Mouse (Mus musculus) liver, embryonic 11.5 days (tissue): ENCODE measurements around the gene Rasl11b. TPM values are rescaled to one million over a fixed set of nuclear protein-coding genes. Genes with fewer than 3 reads are reported as not detected.
A peak's percentile ranks its signal among the peaks of the same experiment; 100 is the strongest.

Experiments used
- ATAC-seq: fragments of 200-750 bp; cut with Nextera tagmentation; replicated peaks from 2 replicates; pipeline ENCODE4 v1.8.0; 2017; ENCODE audit warnings: moderate number of reproducible peaks, mild to moderate bottlenecking, moderate TSS enrichment, moderate library complexity; ENCODE audit not compliant: low FRiP score
- DNase-seq: peaks from one replicate; pipeline ENCODE4 v3.0.0-alpha.2; 2017; ENCODE audit warnings: low spot score
- H3K27ac ChIP-seq: fragments of 300-500 bp; sonication (generic); 2 replicates; pipeline ENCODE4 v1.5.1; 2014; ENCODE audit warnings: mild to moderate bottlenecking, low read depth, low read length, control low read depth
- H3K27me3 ChIP-seq: fragments of 300-500 bp; sonication (generic); replicated peaks from 2 replicates; pipeline ENCODE4 v1.6.1; 2014; ENCODE audit warnings: low read length, mixed read lengths; ENCODE audit not compliant: control insufficient read depth, insufficient read depth
- H3K36me3 ChIP-seq: fragments of 300-500 bp; sonication (generic); 2 replicates; pipeline ENCODE4 v1.6.1; 2014; ENCODE audit warnings: mild to moderate bottlenecking, low read length, moderate library complexity, mixed read lengths; ENCODE audit not compliant: control insufficient read depth, insufficient read depth
- H3K4me1 ChIP-seq: fragments of 300-500 bp; sonication (generic); replicated peaks from 2 replicates; pipeline ENCODE4 v1.6.1; 2014; ENCODE audit warnings: low read length, mixed read lengths; ENCODE audit not compliant: control insufficient read depth, insufficient read depth
- H3K4me2 ChIP-seq: fragments of 300-500 bp; sonication (generic); 2 replicates; pipeline ENCODE4 v1.6.1; 2014; ENCODE audit warnings: mild to moderate bottlenecking, control low read depth, moderate library complexity
- H3K4me3 ChIP-seq: fragments of 300-500 bp; sonication (generic); 2 replicates; pipeline ENCODE4 v1.5.1; 2014; ENCODE audit warnings: low read depth, low read length, control low read depth
- H3K9ac ChIP-seq: fragments of 300-500 bp; sonication (generic); 2 replicates; pipeline ENCODE4 v1.6.1; 2014; ENCODE audit warnings: low read depth, low read length, control low read depth
- H3K9me3 ChIP-seq: fragments of 300-500 bp; sonication (generic); 2 replicates; pipeline ENCODE4 v1.6.1; 2016; ENCODE audit warnings: low read length, inconsistent platforms, mixed read lengths; ENCODE audit not compliant: control insufficient read depth
- WGBS: fragments of 180-500 bp; shearing (Covaris S2); extraction: QIAGEN DNeasy Blood & Tissue Kit; methylation state at CpG from one replicate; pipeline ENCODE4 v1.1.7; 2014; 5-methylcytosine and 5-hydroxymethylcytosine counted together
- polyA plus RNA-seq: library from polyadenylated mRNA; unstranded; fragments of >200 nt; fragmentation: Nextera tagmentation; extraction: Ambion mirVana; gene quantifications from 2 replicates; pipeline ENCODE4 v1.2.1, GENCODE M21; 2014

Rasl11b gene
- 13.9 and 14.7 TPM in 2 replicates for polyA plus RNA-seq

GRCm38 (mm10) chr5:74194841-74195613 lies at the start of gene Rasl11b:
Gene Rasl11b, plus strand, starts transcription at chr5:74195286.
- H3K27ac ChIP-seq, result peak within 1 kb of the TSS; percentile 59
- H3K27me3 ChIP-seq, result peaks cover 4% of the 10 kb centered on the region; the same call in 1 of the 2 replicates
- H3K36me3 ChIP-seq, result peaks cover 5% of the 10 kb centered on the region; the same call in 1 of the 2 replicates
- peaks cover 23% of the 10 kb centered on the region for H3K4me1 ChIP-seq
- peak; percentile 91 for DNase-seq
- WGBS, result under 1% methylated on average over 82 of the region's 82 CpGs
- peak within 1 kb of the TSS; percentile 99 for H3K4me2 ChIP-seq
- no peaks in the 10 kb centered on the region for H3K9me3 ChIP-seq
- H3K9ac ChIP-seq, result peak within 1 kb of the TSS; percentile 86
- ATAC-seq, result peak; percentile 96
- H3K4me3 ChIP-seq, result peak within 1 kb of the TSS; percentile 88

GRCm38 (mm10) chr5:74147631-74148030 lies 47.5 kb upstream of the Rasl11b start:
- no peaks in the 10 kb centered on the region for H3K9me3 ChIP-seq
- peaks cover 18% of the 10 kb centered on the region for H3K4me1 ChIP-seq
- no peak for DNase-seq
- WGBS, result 77% methylated on average over 10 of the region's 10 CpGs
- H3K9ac ChIP-seq, result no peak overlapping the region
- H3K4me2 ChIP-seq, result no peak overlapping the region
- no peaks in the 10 kb centered on the region for H3K27me3 ChIP-seq
- H3K27ac ChIP-seq, result no peak overlapping the region
- no peaks in the 10 kb centered on the region for H3K36me3 ChIP-seq
- H3K4me3 ChIP-seq, result no peak overlapping the region
- no peak for ATAC-seq

- Histone ChIP-seq H3K4me1 (peaks cover under 1% of the 10 kb centered on the region; the same call in 1 of the 2 replicates), H3K36me3 (no peaks in the 10 kb centered on the region), H3K4me2 (no peak overlapping the region), H3K9ac (no peak overlapping the region), H3K4me3 (no peak overlapping the region), H3K27me3 (no peaks in the 10 kb centered on the region), H3K27ac (no peak overlapping the region), H3K9me3 (no peaks in the 10 kb centered on the region)
- ATAC-seq, result no peak
- 86% methylated on average over 6 of the region's 6 CpGs for WGBS
- no peak for DNase-seq
Observed at GRCm38 (mm10) chr5:74149975-74150374, 45.1 kb upstream of the Rasl11b start.

- H3K9me3 ChIP-seq, result no peaks in the 10 kb centered on the region
- no peak overlapping the region for H3K4me2 ChIP-seq
- no peak overlapping the region for H3K9ac ChIP-seq
- no peak for DNase-seq
- no peaks in the 10 kb centered on the region for H3K4me1 ChIP-seq
- WGBS, result 83% methylated on average over 11 of the region's 11 CpGs
- H3K4me3 ChIP-seq, result no peak overlapping the region
- H3K36me3 ChIP-seq, result no peaks in the 10 kb centered on the region
- no peaks in the 10 kb centered on the region for H3K27me3 ChIP-seq
- H3K27ac ChIP-seq, result no peak overlapping the region
- no peak for ATAC-seq
Observed at GRCm38 (mm10) chr5:74151774-74152173, 43.3 kb upstream of the Rasl11b start.

GRCm38 (mm10) chr5:74155860-74156351 lies 39.2 kb upstream of the Rasl11b start:
- 72% methylated on average over 7 of the region's 7 CpGs for WGBS
- no peaks in the 10 kb centered on the region for H3K36me3 ChIP-seq
- no peak overlapping the region for H3K4me3 ChIP-seq
- no peak for DNase-seq
- no peaks in the 10 kb centered on the region; the same call in 1 of the 2 replicates for H3K4me1 ChIP-seq
- no peaks in the 10 kb centered on the region for H3K27me3 ChIP-seq
- no peak for ATAC-seq
- no peaks in the 10 kb centered on the region for H3K9me3 ChIP-seq
- no peak overlapping the region for H3K27ac ChIP-seq
- no peak overlapping the region for H3K9ac ChIP-seq
- H3K4me2 ChIP-seq, result no peak overlapping the region

GRCm38 (mm10) chr5:74158929-74159632 lies 36.0 kb upstream of the Rasl11b start:
- no peak overlapping the region for H3K27ac ChIP-seq
- 84% methylated on average over 6 of the region's 6 CpGs for WGBS

GRCm38 (mm10) chr5:74159906-74160305 lies 35.2 kb upstream of the Rasl11b start:
- Histone ChIP-seq H3K27ac (no peak overlapping the region), H3K27me3 (no peaks in the 10 kb centered on the region), H3K9ac (no peak overlapping the region), H3K4me2 (no peak overlapping the region), H3K4me3 (no peak overlapping the region), H3K36me3 (no peaks in the 10 kb centered on the region), H3K4me1 (no peaks in the 10 kb centered on the region; the same call in none of the 2 replicates), H3K9me3 (no peaks in the 10 kb centered on the region)
- WGBS, result 47% methylated on average over 7 of the region's 7 CpGs
- DNase-seq, result no peak
- ATAC-seq, result no peak

More at GRCm38 (mm10) chr5:74158929-74159632, 36.0 kb upstream of the Rasl11b start:
- Histone ChIP-seq H3K9me3 (no peaks in the 10 kb centered on the region), H3K4me2 (no peak overlapping the region), H3K27me3 (no peaks in the 10 kb centered on the region), H3K36me3 (no peaks in the 10 kb centered on the region), H3K9ac (no peak overlapping the region), H3K4me1 (no peaks in the 10 kb centered on the region; the same call in none of the 2 replicates), H3K4me3 (no peak overlapping the region)
- no peak for DNase-seq
- ATAC-seq, result no peak

GRCm38 (mm10) chr5:74160349-74160748 lies 34.7 kb upstream of the Rasl11b start:
- no peak overlapping the region for H3K9ac ChIP-seq
- ATAC-seq (no peak), DNase-seq (no peak)
- H3K36me3 ChIP-seq, result no peaks in the 10 kb centered on the region
- H3K27ac ChIP-seq, result no peak overlapping the region; the same call in 1 of the 2 replicates
- no peaks in the 10 kb centered on the region for H3K27me3 ChIP-seq
- no peaks in the 10 kb centered on the region for H3K9me3 ChIP-seq
- no peak overlapping the region for H3K4me2 ChIP-seq
- no peaks in the 10 kb centered on the region; the same call in none of the 2 replicates for H3K4me1 ChIP-seq
- WGBS, result 42% methylated on average over 4 of the region's 4 CpGs
- H3K4me3 ChIP-seq, result no peak overlapping the region
